Mouse (Mus musculus) kidney, embryonic 16.5 days (tissue): Measurements from ENCODE around the gene Lag3. TPM values are rescaled to one million over a fixed set of nuclear protein-coding genes. Genes with fewer than 3 reads are reported as not detected.

ENCODE experiments used
- ATAC-seq: fragments of 200-750 bp; cut with Nextera tagmentation; 2 replicates; pipeline ENCODE4 v1.8.0; 2017; ENCODE audit warnings: moderate TSS enrichment; ENCODE audit not compliant: low FRiP score, low TSS enrichment
- H3K27ac ChIP-seq: fragments of 300-500 bp; sonication (generic); 2 replicates; pipeline ENCODE4 v1.5.1; 2014; ENCODE audit warnings: low read length
- H3K27me3 ChIP-seq: fragments of 300-500 bp; sonication (generic); 2 replicates; pipeline ENCODE4 v1.6.1; 2014; ENCODE audit warnings: low read length, control low read depth, mixed read lengths; ENCODE audit not compliant: insufficient read depth
- H3K36me3 ChIP-seq: fragments of 300-500 bp; sonication (generic); 2 replicates; pipeline ENCODE4 v1.6.1; 2014; ENCODE audit warnings: low read length, control low read depth, mixed read lengths; ENCODE audit not compliant: insufficient read depth
- H3K4me1 ChIP-seq: fragments of 300-500 bp; sonication (generic); 2 replicates; pipeline ENCODE4 v1.6.1; 2014; ENCODE audit warnings: low read length, control low read depth, mixed read lengths; ENCODE audit not compliant: insufficient read depth
- H3K4me2 ChIP-seq: fragments of 300-500 bp; sonication (generic); replicated peaks from 2 replicates; pipeline ENCODE4 v1.6.1; 2014; ENCODE audit warnings: low read depth, low read length
- H3K4me3 ChIP-seq: fragments of 300-500 bp; sonication (generic); 2 replicates; pipeline ENCODE4 v1.5.1; 2014; ENCODE audit warnings: mild to moderate bottlenecking, low read length
- H3K9ac ChIP-seq: fragments of 300-500 bp; sonication (generic); replicated peaks from 2 replicates; pipeline ENCODE4 v1.6.1; 2014; ENCODE audit warnings: low read length
- H3K9me3 ChIP-seq: fragments of 300-500 bp; sonication (generic); 2 replicates; pipeline ENCODE4 v1.6.1; 2016; ENCODE audit warnings: low read length, control low read depth
- whole genome bisulfite sequencing: fragments of 180-500 bp; shearing (Covaris S2); extraction: QIAGEN DNeasy Blood & Tissue Kit; methylation state at CpG from one replicate; pipeline ENCODE4 v1.1.7; 2014; 5-methylcytosine and 5-hydroxymethylcytosine counted together
- polyA plus RNA-seq: library from polyadenylated mRNA; unstranded; fragments of >200 nt; fragmentation: Nextera tagmentation; extraction: Ambion mirVana; gene quantifications from 2 replicates; pipeline ENCODE4 v1.2.1, GENCODE M21; 2015

Lag3 gene
- polyA plus RNA-seq, 1 experiment from 2014 or later: 1.3 TPM

DNA sequence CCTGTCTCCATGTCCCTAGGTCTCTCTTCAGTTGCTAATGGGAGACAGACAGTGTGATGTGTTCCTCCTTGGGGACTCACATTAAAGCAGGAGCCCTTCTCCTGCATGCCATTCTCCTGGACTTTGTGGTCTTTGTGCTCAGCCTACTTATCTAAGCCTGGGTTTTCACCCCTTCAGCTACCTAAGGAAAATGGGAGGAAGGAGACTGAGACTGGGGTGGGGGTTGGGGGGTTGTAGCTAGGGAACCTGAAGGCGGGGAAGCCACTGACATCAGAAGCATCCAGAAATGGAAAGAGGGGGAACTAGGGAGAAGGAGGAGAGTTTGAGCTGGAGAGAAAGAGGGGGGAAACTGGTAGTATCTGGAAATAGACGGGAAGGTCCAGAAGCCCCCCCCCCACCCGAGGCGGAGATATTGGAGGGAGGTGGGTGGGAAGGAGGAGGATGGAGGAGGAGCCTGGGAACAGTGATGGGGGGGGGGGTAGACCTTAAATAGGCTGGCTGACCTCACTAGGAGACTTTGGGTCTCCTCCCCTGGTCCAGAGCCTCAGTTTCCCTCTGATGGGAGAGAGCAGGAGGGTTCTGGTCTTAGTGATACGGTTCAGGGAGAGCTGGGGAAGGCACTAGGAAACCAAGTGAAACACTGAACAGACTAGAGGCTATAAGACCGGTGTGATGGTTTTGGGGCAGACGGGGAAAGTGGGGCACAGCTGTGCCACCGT lies 48.9 kb downstream of the Lag3 start:
- no peak for ATAC-seq
- Histone ChIP-seq H3K9ac (peak overlapping the region; percentile 80; the same call in 1 of the 2 replicates), H3K4me2 (peak overlapping the region; percentile 98), H3K9me3 (no peaks in the 10 kb centered on the region), H3K4me1 (peaks cover 32% of the 10 kb centered on the region), H3K36me3 (no peaks in the 10 kb centered on the region), H3K27ac (no peak overlapping the region), H3K4me3 (peak overlapping the region; percentile 58), H3K27me3 (peaks cover 15% of the 10 kb centered on the region; the same call in 1 of the 2 replicates)
- WGBS: 18% methylated on average over 8 of the region's 8 CpGs

DNA sequence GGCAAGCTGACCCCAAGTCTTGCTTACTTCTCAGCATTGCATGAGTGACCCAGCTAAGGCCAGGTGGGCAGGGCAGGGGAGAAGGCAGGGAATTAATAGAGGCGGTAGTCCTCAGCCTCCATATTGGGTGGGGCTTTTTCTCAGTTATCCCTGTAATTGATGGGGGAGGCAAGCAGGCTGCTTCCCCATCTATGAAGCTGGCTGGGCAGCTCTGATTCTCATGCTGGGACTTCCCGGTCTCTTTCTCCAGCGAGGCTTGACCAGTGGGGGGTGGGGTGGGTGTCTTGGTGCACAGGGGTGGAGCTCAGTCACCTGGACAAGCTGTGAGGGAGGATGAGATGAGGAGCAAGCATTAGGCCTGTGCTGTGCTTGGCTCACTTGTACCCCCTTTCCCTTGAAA lies 49.7 kb downstream of the Lag3 start:
- no peak overlapping the region for H3K9ac ChIP-seq
- WGBS: 11% methylated on average over 3 of the region's 3 CpGs

DNA sequence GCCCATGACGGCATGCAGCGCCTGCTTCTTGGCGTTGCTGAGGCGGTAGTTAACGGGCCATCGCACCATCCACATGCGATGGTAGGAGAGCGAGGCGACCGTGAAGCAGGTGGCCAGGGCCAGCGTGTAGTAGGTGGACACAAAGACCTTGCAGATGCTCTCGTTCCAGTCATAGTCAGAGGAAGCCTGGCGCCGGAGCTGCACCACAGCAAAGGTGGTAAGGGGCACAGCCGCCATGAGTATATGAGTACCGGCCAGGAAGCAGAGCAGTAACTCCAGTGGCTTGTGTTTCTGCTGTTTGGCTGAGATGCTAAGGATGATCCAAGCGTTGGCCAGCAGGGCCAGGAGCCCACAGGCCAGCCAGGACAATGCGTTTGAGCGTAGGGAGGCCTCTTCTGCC lies 50.2 kb downstream of the Lag3 start:
- peaks cover 15% of the 10 kb centered on the region; the same call in 1 of the 2 replicates for H3K27me3 ChIP-seq
- no peak overlapping the region for H3K27ac ChIP-seq
- no peak overlapping the region for H3K4me3 ChIP-seq
- no peaks in the 10 kb centered on the region for H3K36me3 ChIP-seq
- 86% methylated on average over 19 of the region's 19 CpGs for WGBS
- no peak overlapping the region for H3K9ac ChIP-seq
- no peak overlapping the region for H3K4me2 ChIP-seq
- H3K4me1 ChIP-seq: peaks cover 36% of the 10 kb centered on the region
- ATAC-seq: no peak
- no peaks in the 10 kb centered on the region for H3K9me3 ChIP-seq

More for the DNA sequence above, 49.7 kb downstream of the Lag3 start:
- no peak overlapping the region for H3K4me3 ChIP-seq
- no peaks in the 10 kb centered on the region for H3K9me3 ChIP-seq
- H3K36me3 ChIP-seq: no peaks in the 10 kb centered on the region
- H3K4me2 ChIP-seq: no peak overlapping the region
- H3K4me1 ChIP-seq: peaks cover 32% of the 10 kb centered on the region
- no peak overlapping the region for H3K27ac ChIP-seq
- ATAC-seq: no peak
- H3K27me3 ChIP-seq: peaks cover 15% of the 10 kb centered on the region; the same call in 1 of the 2 replicates

DNA sequence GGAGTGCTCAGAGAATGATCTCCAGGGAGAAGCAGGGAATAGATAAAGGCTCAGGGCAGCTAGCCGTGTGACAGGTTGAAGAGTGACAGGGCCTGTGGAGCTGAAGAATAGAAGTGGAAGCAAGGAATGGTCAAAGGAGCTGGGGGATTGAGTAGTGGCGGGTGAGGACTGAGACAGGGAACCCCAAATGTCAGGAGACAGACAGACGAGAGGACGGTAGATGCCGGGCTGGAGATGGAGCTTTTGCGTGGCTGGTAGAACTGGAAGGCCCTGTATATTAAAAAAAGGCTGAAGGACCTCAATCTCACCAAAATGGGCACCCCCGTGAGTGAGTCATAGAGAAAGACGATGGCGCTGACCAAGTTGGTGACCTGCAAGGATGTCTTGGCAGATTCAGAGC lies 51.0 kb downstream of the Lag3 start:
- Histone ChIP-seq H3K4me1 (peaks cover 43% of the 10 kb centered on the region), H3K9me3 (no peaks in the 10 kb centered on the region), H3K36me3 (no peaks in the 10 kb centered on the region), H3K27me3 (peaks cover 15% of the 10 kb centered on the region; the same call in 1 of the 2 replicates), H3K27ac (no peak overlapping the region), H3K9ac (no peak overlapping the region), H3K4me2 (no peak overlapping the region), H3K4me3 (no peak overlapping the region)
- 88% methylated on average over 9 of the region's 9 CpGs for WGBS
- no peak for ATAC-seq

DNA sequence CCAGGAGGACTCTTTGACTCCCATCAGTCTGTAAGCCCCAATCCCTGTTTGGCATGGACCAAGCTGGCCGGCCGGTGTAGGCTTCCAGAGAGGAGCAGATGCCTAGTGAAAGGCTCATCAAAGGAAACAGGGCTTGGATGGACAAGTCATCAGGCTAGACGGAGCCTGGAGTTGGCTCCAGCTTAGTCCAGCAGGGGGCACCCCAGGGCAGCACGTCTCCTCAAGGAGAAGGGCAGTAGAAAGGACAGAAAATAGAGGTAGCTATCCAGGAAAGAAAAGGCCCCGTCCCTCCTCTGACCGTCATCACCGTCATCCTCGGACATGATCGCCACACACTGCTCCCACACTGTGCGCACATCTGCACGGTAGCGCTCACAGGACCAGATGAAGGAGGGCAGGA lies 51.8 kb downstream of the Lag3 start:
- WGBS: 4% methylated on average over 12 of the region's 12 CpGs
- H3K4me2 ChIP-seq: no peak overlapping the region

DNA sequence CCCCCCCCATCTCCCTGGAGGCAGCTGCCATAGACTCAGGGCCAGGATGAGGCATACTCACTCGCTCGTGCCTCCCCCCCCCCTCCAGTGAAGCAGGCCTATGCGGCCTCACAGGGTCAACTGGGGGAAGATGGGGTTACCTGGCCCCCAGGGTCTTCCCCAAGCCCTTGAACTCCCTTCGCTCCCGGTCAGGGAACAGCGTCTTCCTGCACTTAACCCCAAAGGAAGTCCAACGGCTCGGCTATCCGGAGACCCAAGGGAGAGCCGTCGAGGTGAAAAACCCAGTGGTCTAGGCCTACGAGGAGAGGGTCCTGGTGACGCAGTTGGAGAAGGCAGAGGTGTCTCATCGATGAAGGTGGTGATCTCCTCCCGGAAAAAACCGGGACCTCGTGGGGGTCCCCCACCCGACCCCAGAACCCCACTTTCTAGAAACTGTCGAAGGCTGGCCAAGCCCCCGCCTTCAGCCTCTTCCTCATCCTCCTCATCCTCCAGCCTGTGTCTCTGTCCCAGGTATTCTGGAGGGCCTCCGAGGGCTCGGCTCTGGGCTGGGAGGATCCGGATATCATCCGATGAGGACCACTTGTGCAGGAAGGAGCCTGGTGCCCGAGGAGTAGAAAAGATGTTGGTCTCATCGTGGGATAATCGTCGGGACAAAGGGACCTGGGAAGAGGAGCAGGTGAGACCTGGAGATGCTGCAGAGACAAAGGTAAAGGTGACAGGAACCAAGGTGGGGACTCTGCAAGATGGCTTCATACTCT lies 52.8 kb downstream of the Lag3 start:
- H3K4me1 ChIP-seq: peaks cover 46% of the 10 kb centered on the region
- no peak overlapping the region for H3K27ac ChIP-seq
- H3K9ac ChIP-seq: peak overlapping the region; percentile 97
- H3K4me2 ChIP-seq: peak overlapping the region; percentile 89
- 74% methylated on average over 28 of the region's 28 CpGs for WGBS
- no peak for ATAC-seq
- peaks cover 15% of the 10 kb centered on the region; the same call in 1 of the 2 replicates for H3K27me3 ChIP-seq
- H3K4me3 ChIP-seq: no peak overlapping the region
- no peaks in the 10 kb centered on the region for H3K9me3 ChIP-seq
- no peaks in the 10 kb centered on the region for H3K36me3 ChIP-seq

More for the DNA sequence above, 51.8 kb downstream of the Lag3 start:
- ATAC-seq: no peak
- Histone ChIP-seq H3K9ac (no peak overlapping the region), H3K27ac (no peak overlapping the region), H3K36me3 (no peaks in the 10 kb centered on the region), H3K4me1 (peaks cover 45% of the 10 kb centered on the region), H3K27me3 (peaks cover 15% of the 10 kb centered on the region; the same call in 1 of the 2 replicates), H3K4me3 (no peak overlapping the region), H3K9me3 (no peaks in the 10 kb centered on the region)

DNA sequence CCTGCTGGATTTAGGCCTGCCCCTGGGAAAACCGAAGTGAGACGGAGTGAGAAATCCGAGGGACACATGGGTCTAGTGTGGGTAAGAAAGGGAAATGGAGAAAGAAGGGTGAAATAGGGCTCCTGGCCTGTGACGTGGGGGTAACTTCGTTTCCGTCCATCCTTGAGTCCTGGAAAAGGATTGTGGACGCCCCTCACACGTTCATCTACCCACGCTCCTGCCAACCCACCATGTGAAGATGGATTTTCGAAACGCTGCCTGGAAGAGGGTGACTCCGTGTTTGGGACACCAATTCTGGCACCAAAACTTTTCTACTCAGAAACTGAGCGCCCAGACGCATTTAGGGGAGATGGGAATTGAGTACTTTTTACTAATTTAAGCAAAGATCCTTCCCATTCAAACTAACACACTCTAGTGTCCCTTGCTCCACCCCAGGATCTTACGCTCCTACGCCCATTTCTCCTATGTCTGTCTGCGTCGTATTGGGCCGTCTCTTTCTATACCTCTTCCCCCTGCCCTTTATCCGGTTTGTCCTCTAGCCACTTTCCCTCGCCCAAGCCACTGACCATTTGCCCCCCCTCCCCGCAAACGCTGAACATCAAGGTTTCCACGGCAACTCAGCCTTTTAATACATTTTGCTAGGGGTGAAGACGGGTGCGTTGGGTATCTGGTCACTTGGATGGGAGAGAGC lies 53.5 kb downstream of the Lag3 start:
- WGBS: 27% methylated on average over 26 of the region's 26 CpGs
- Histone ChIP-seq H3K4me1 (peaks cover 39% of the 10 kb centered on the region), H3K27me3 (peaks cover 13% of the 10 kb centered on the region; the same call in 1 of the 2 replicates), H3K4me3 (peak overlapping the region; percentile 81), H3K9me3 (no peaks in the 10 kb centered on the region), H3K9ac (peak overlapping the region; percentile 97), H3K36me3 (no peaks in the 10 kb centered on the region), H3K4me2 (peak overlapping the region; percentile 89), H3K27ac (peak overlapping the region; percentile 96)
- ATAC-seq: no peak

DNA sequence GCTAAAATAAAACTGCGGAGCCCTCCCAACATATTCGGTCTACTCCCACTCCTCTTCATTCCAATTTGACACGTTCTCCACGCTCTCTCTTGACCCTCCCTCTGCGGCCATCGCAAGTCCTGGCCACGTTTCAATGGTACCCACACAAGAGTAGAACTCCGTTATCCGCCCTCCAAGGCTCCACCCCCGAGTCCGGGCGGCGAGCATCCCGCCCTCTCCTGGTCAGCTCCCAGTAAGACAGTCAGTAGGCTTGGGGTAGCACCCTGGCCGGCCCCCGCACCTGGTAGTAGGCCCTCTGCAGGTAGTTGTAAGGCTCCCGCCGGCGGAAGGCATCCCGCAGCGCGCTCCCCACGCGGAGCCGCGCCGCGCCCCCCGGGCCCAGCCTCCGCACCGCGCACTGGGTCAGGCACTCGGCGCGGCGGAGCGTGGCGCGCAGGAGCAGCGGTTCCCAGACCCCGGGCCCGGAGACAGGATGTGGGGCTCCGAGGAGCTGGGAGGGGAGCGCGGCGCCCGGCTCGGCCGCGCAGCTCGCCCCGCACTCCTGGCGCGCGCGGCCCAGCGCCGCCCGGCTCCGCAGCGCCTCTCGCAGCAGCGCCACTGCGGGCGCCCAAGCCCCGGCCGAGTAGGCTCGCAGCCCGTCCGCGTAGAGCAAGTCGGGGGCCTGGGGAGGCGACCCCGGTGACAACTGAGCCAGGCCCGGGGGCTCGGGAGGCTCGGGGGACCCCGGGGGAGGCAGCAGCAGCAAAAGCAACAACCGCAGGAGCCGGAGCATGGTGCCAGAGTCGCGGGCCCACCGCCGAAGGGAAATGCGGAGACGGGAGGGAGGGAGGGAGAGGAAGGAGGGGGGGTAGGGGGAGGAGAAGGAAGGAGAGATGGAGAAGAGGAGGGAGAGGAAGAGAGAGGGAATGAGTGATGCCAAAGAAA lies 54.3 kb downstream of the Lag3 start, which contains the start of gene P3h3:
P3h3 (minus strand) TSS at position 837 of the 924 bp plus-strand sequence.
- H3K27me3 ChIP-seq: peaks cover 7% of the 10 kb centered on the region; the same call in 1 of the 2 replicates
- H3K9ac ChIP-seq: peak within 1 kb of the TSS; percentile 97
- peak; percentile 82 for ATAC-seq
- H3K27ac ChIP-seq: peak within 1 kb of the TSS; percentile 96
- H3K4me3 ChIP-seq: peak within 1 kb of the TSS; percentile 81
- H3K36me3 ChIP-seq: no peaks in the 10 kb centered on the region
- under 1% methylated on average over 73 of the region's 86 CpGs for WGBS
- peak within 1 kb of the TSS; percentile 89 for H3K4me2 ChIP-seq
- H3K9me3 ChIP-seq: no peaks in the 10 kb centered on the region
- peaks cover 31% of the 10 kb centered on the region for H3K4me1 ChIP-seq

DNA sequence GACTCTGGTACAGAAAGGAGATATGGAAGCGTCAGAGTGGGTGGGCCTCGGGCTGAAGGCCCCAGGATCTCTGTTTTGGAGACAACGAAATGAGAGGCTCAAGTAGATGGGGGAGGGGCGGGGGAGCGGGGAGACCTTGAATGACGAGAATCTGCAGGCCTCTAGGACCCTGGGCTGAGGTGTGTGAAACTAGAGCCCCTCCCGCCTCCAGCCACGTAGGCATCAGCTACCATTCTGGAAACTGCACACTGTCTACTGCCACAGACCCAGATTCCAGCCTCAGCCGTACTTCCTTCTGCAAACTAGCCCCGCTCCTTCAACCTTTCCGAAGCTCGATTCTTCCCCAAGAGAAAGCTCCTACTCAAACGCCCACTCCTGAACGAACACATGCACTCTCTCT lies 55.2 kb downstream of the Lag3 start:
- 0 out of 2 replicates have a peak, but pooled peaks have one; percentile 13 for ATAC-seq
- Histone ChIP-seq H3K9me3 (no peaks in the 10 kb centered on the region), H3K27me3 (peaks cover 7% of the 10 kb centered on the region; the same call in 1 of the 2 replicates), H3K4me2 (peak overlapping the region; percentile 89), H3K4me1 (peaks cover 24% of the 10 kb centered on the region), H3K4me3 (peak overlapping the region; percentile 81), H3K27ac (peak overlapping the region; percentile 47; the same call in 1 of the 2 replicates), H3K36me3 (no peaks in the 10 kb centered on the region), H3K9ac (peak overlapping the region; percentile 97)
- 9% methylated on average over 13 of the region's 14 CpGs for whole genome bisulfite sequencing
